Mouse (Mus musculus) mouse trophoblast stem cell (cell line): ENCODE results near the gene Srsf5.

ENCODE experiments used
- in situ Hi-C, 2 experiments: fragments of 300-500 bp; cut with MseI, MboI; formaldehyde crosslinking; loops; 2 replicates in 1 of 2; 3 replicates in 1 of 2; pipeline ENCODE4 v1.15.1; 2025

The Srsf5 gene

GRCm38 (mm10) chr12:80995326-80995725 lies 50.0 kb downstream of the Srsf5 start:
- in situ Hi-C loops: no loop called here

GRCm38 (mm10) chr12:80997652-80998051 lies 52.3 kb downstream of the Srsf5 start:
- in situ Hi-C loops: no loop called here

GRCm38 (mm10) chr12:80998528-80999221 lies 53.4 kb downstream of the Srsf5 start:
- in situ Hi-C loops: no loop called here
